Mouse (Mus musculus): ENCODE data around the gene Ttc13. TPM values are rescaled to one million over a fixed set of nuclear protein-coding genes. Genes with fewer than 3 reads are reported as not detected.

Gene Ttc13
- polyA plus RNA-seq, 1 experiment from 2014 or later: 19.0 TPM

GRCm38 (mm10) chr8:124668798-124669197 is 53.0 kb downstream of the Ttc13 start:
- no peak for TF ChIP-seq CTCF (IDR thresholded peaks at IDR 0.05; ENCODE audit: low read depth)
- H3K36me3 ChIP-seq (ENCODE audit: control insufficient read depth, insufficient read depth): peaks cover 26% of the 10 kb centered on the region
- H3K4me2 ChIP-seq (replicated peaks; ENCODE audit: low read depth): no peak overlapping the region
- ATAC-seq: no peak
- H3K27me3 ChIP-seq (replicated peaks; ENCODE audit: control insufficient read depth, insufficient read depth, low read length): no peaks in the 10 kb centered on the region
- H3K27ac ChIP-seq (ENCODE audit: low read depth, low read length): no peak overlapping the region
- H3K4me3 ChIP-seq (ENCODE audit: low read depth, low read length): no peak overlapping the region
- H3K9me3 ChIP-seq (ENCODE audit: control insufficient read depth): no peaks in the 10 kb centered on the region
- 78% methylated on average over 3 of the region's 3 CpGs for WGBS
- no peak overlapping the region for H3K9ac ChIP-seq (ENCODE audit: low read depth, low read length)
- no peaks in the 10 kb centered on the region for H3K4me1 ChIP-seq (replicated peaks; ENCODE audit: control insufficient read depth, insufficient read depth, low read length)

DNA sequence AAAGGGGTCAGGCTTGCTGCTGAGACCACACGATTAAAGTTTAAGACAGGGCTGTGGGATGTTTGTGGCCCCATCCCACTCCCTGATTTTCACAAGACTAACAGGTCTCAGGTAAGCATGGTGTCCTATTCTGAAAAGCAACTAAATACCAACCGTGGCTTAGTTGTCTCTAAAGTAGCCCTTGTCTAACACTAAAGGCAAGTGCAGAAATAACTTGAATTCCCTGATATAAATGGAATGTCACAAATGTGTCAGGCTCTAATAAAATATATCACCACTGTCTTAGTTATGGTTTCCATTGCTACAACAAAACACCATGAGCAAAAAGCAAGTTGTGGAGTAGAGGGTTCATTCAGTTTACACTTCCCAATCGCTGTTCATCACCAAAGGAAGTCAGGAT is 57.4 kb downstream of the Ttc13 start:
- H3K36me3 ChIP-seq (ENCODE audit: control insufficient read depth, insufficient read depth): no peaks in the 10 kb centered on the region
- no peak overlapping the region; the same call in 1 of the 2 replicates for H3K27ac ChIP-seq (ENCODE audit: low read depth, low read length)
- no peak overlapping the region for H3K4me3 ChIP-seq (ENCODE audit: low read depth, low read length)
- H3K4me1 ChIP-seq (replicated peaks; ENCODE audit: control insufficient read depth, insufficient read depth, low read length): 0 out of 2 replicates have a peak, but pooled peaks cover 4% of the 10 kb centered on the region
- no peak overlapping the region for H3K9ac ChIP-seq (ENCODE audit: low read depth, low read length)
- ATAC-seq: no peak
- no peak overlapping the region for H3K4me2 ChIP-seq (replicated peaks; ENCODE audit: low read depth)
- 73% methylated on average over 3 of the region's 3 CpGs for WGBS
- no peak for TF ChIP-seq CTCF (IDR thresholded peaks at IDR 0.05; ENCODE audit: low read depth)
- H3K27me3 ChIP-seq (replicated peaks; ENCODE audit: control insufficient read depth, insufficient read depth, low read length): no peaks in the 10 kb centered on the region
- no peaks in the 10 kb centered on the region for H3K9me3 ChIP-seq (ENCODE audit: control insufficient read depth)

DNA sequence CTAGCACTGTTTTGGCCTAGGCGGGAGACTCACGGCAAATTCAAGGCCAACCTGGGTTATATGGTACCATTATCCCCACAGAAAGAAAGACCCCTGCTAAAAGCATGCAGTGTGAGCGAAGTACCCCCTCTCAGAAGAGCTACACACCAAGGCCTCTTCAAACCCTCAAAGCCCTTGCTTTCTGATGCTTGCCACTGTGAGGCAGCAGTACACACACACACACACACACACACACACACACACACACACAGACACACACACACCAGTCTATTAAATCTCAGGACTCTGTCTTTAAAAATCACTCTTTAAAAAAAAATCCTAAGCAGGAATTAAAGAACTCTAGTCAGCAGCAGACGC is 57.9 kb downstream of the Ttc13 start:
- Histone ChIP-seq H3K4me3 (ENCODE audit: low read depth, low read length) (no peak overlapping the region), H3K4me1 (replicated peaks; ENCODE audit: control insufficient read depth, insufficient read depth, low read length) (0 out of 2 replicates have a peak, but pooled peaks cover 4% of the 10 kb centered on the region), H3K36me3 (ENCODE audit: control insufficient read depth, insufficient read depth) (no peaks in the 10 kb centered on the region), H3K9ac (ENCODE audit: low read depth, low read length) (no peak overlapping the region), H3K9me3 (ENCODE audit: control insufficient read depth) (no peaks in the 10 kb centered on the region), H3K27me3 (replicated peaks; ENCODE audit: control insufficient read depth, insufficient read depth, low read length) (no peaks in the 10 kb centered on the region), H3K27ac (ENCODE audit: low read depth, low read length) (peak overlapping the region; percentile 87), H3K4me2 (replicated peaks; ENCODE audit: low read depth) (peak overlapping the region; percentile 93)
- TF ChIP-seq CTCF (IDR thresholded peaks at IDR 0.05; ENCODE audit: low read depth): no peak
- no peak for ATAC-seq
- 53% methylated on average over 4 of the region's 4 CpGs for WGBS

DNA sequence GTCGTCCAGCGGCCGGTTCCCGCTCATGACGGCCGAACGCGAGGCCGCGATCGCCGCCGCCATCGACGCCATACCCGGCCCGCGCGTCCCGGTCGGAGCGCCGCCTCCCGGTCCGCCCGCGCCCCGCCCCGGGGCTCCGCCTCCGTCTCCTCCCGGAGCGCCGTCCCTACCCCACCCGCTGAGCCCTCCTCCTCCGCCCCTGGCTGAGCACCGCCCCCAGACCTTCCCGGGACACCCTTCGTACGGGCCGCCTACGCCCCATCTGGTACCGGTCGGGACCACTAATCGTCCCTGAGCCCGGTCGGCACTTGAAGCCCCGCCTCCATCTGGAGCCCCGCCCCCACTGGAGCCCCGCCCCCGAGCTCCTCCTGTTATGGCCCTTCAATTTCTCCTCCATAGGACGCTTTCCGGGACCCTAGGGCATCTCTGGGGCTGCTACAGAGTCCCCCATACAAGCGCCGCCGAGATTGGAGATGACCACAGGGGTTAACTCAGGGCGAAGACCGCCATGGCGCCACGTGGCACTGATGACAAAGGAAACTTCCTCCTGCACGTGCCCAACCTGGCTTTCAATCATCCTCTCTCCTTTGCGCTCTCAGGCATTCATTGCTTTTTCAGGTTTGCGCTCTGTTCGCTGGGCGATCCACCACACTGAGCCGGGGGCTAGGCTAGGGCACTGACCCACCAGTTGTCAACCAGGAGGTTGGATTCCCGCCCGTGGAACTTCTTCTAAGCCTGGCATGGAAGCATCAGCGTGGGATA is 58.5 kb downstream of the Ttc13 start, which contains the start of gene 2310022B05Rik:
TSS of gene 2310022B05Rik (minus strand) at position 258 of the 762 bp plus-strand sequence.
- Histone ChIP-seq H3K4me2 (replicated peaks; ENCODE audit: low read depth) (peak within 1 kb of the TSS; percentile 93), H3K4me3 (ENCODE audit: low read depth, low read length) (peak within 1 kb of the TSS; percentile 85), H3K36me3 (ENCODE audit: control insufficient read depth, insufficient read depth) (no peaks in the 10 kb centered on the region), H3K9ac (ENCODE audit: low read depth, low read length) (peak within 1 kb of the TSS; percentile 91), H3K27ac (ENCODE audit: low read depth, low read length) (peak within 1 kb of the TSS; percentile 87), H3K9me3 (ENCODE audit: control insufficient read depth) (no peaks in the 10 kb centered on the region), H3K27me3 (replicated peaks; ENCODE audit: control insufficient read depth, insufficient read depth, low read length) (no peaks in the 10 kb centered on the region), H3K4me1 (replicated peaks; ENCODE audit: control insufficient read depth, insufficient read depth, low read length) (peaks cover 8% of the 10 kb centered on the region; the same call in 1 of the 2 replicates)
- peak; percentile 90 for ATAC-seq
- 2% methylated on average over 68 of the region's 69 CpGs for WGBS
- TF ChIP-seq CTCF (IDR thresholded peaks at IDR 0.05; ENCODE audit: low read depth): peak; percentile 37; the same call in 1 of the 2 replicates

GRCm38 (mm10) chr8:124662446-124663111 is 59.2 kb downstream of the Ttc13 start:
- H3K36me3 ChIP-seq (ENCODE audit: control insufficient read depth, insufficient read depth): no peaks in the 10 kb centered on the region
- ATAC-seq: peak; percentile 41
- H3K4me2 ChIP-seq (replicated peaks; ENCODE audit: low read depth): peak overlapping the region; percentile 93
- no peaks in the 10 kb centered on the region for H3K9me3 ChIP-seq (ENCODE audit: control insufficient read depth)
- peaks cover 13% of the 10 kb centered on the region for H3K4me1 ChIP-seq (replicated peaks; ENCODE audit: control insufficient read depth, insufficient read depth, low read length)
- peak overlapping the region; percentile 91 for H3K9ac ChIP-seq (ENCODE audit: low read depth, low read length)
- no peak for TF ChIP-seq CTCF (IDR thresholded peaks at IDR 0.05; ENCODE audit: low read depth)
- no peaks in the 10 kb centered on the region for H3K27me3 ChIP-seq (replicated peaks; ENCODE audit: control insufficient read depth, insufficient read depth, low read length)
- H3K4me3 ChIP-seq (ENCODE audit: low read depth, low read length): peak overlapping the region; percentile 85
- under 1% methylated on average over 46 of the region's 49 CpGs for WGBS
- H3K27ac ChIP-seq (ENCODE audit: low read depth, low read length): peak overlapping the region; percentile 87

DNA sequence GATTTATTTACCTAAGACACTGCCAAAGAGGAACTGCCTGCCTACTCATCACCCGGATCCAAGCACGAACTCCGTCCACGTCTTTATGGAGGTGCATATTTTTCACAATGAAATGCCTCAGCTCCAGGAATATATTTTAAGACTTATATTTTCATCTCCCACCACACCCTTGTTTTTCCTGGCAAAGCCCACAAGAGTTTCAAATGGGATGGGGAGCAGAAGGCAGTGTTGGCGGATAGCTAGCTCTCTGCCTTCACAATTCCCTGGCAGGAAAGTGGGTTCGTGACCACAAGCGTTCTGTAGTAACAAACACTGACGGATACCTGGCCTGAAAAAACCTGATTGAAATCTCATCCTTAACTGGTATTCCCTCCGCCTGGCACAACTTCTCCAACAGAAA is 60.0 kb downstream of the Ttc13 start:
- peak overlapping the region; percentile 93 for H3K4me2 ChIP-seq (replicated peaks; ENCODE audit: low read depth)
- WGBS: 33% methylated on average over 9 of the region's 9 CpGs
- no peaks in the 10 kb centered on the region for H3K36me3 ChIP-seq (ENCODE audit: control insufficient read depth, insufficient read depth)
- no peaks in the 10 kb centered on the region for H3K27me3 ChIP-seq (replicated peaks; ENCODE audit: control insufficient read depth, insufficient read depth, low read length)
- no peaks in the 10 kb centered on the region for H3K9me3 ChIP-seq (ENCODE audit: control insufficient read depth)
- ATAC-seq: no peak
- no peak overlapping the region for H3K27ac ChIP-seq (ENCODE audit: low read depth, low read length)
- H3K4me3 ChIP-seq (ENCODE audit: low read depth, low read length): peak overlapping the region; percentile 85
- peaks cover 13% of the 10 kb centered on the region for H3K4me1 ChIP-seq (replicated peaks; ENCODE audit: control insufficient read depth, insufficient read depth, low read length)
- TF ChIP-seq CTCF (IDR thresholded peaks at IDR 0.05; ENCODE audit: low read depth): no peak
- peak overlapping the region; percentile 91 for H3K9ac ChIP-seq (ENCODE audit: low read depth, low read length)

All from intestine, postnatal 0 days (tissue).